Mouse (Mus musculus) megakaryocyte, embryonic 14.5 days (primary cell): ENCODE measurements around the gene Klhl22.

Source experiments
- FLI1 ChIP-seq: IDR thresholded peaks from 2 replicates; pipeline ENCODE4 v1.6.1; 2012; ENCODE audit warnings: low read length, inconsistent platforms, mixed read lengths
- GATA1 ChIP-seq: IDR thresholded peaks from 3 replicates; pipeline ENCODE4 v1.6.1; 2012; ENCODE audit warnings: mixed read lengths, low read length, inconsistent platforms, borderline replicate concordance

GRCm38 (mm10) chr16:17745067-17745466 is 14.4 kb upstream of the Klhl22 start:
- no peak for TF ChIP-seq GATA1
- TF ChIP-seq FLI1 = no peak
